Mouse (Mus musculus) intestine, postnatal 0 days (tissue): ENCODE measurements around the gene Casp4. TPM values are rescaled to one million over a fixed set of nuclear protein-coding genes. Genes with fewer than 3 reads are reported as not detected.

Experiments
- ATAC-seq: fragments of 200-750 bp; cut with Nextera tagmentation; 2 replicates; pipeline ENCODE4 v1.8.0; 2017; ENCODE audit warnings: mild to moderate bottlenecking, moderate TSS enrichment, moderate library complexity
- H3K27ac ChIP-seq: fragments of 300-500 bp; sonication (generic); 2 replicates; pipeline ENCODE4 v1.5.1; 2014; ENCODE audit warnings: mild to moderate bottlenecking, low read depth, low read length, moderate library complexity
- H3K27me3 ChIP-seq: fragments of 300-500 bp; sonication (generic); replicated peaks from 2 replicates; pipeline ENCODE4 v1.6.1; 2014; ENCODE audit warnings: low read length, mixed read lengths; ENCODE audit not compliant: control insufficient read depth, insufficient read depth
- H3K36me3 ChIP-seq: fragments of 300-500 bp; sonication (generic); 2 replicates; pipeline ENCODE4 v1.6.1; 2014; ENCODE audit warnings: mild to moderate bottlenecking, moderate library complexity; ENCODE audit not compliant: control insufficient read depth, insufficient read depth
- H3K4me1 ChIP-seq: fragments of 300-500 bp; sonication (generic); replicated peaks from 2 replicates; pipeline ENCODE4 v1.6.1; 2014; ENCODE audit warnings: antibody characterized with exemption, low read length, mixed read lengths; ENCODE audit not compliant: control insufficient read depth, insufficient read depth
- H3K4me2 ChIP-seq: fragments of 300-500 bp; sonication (generic); replicated peaks from 2 replicates; pipeline ENCODE4 v1.6.1; 2014; ENCODE audit warnings: low read depth, mild to moderate bottlenecking, moderate library complexity
- H3K4me3 ChIP-seq: fragments of 300-500 bp; sonication (generic); 2 replicates; pipeline ENCODE4 v1.5.1; 2014; ENCODE audit warnings: low read depth, low read length
- H3K9ac ChIP-seq: fragments of 300-500 bp; sonication (generic); 2 replicates; pipeline ENCODE4 v1.6.1; 2014; ENCODE audit warnings: mild to moderate bottlenecking, low read depth, low read length
- H3K9me3 ChIP-seq: fragments of 300-500 bp; sonication (generic); 2 replicates; pipeline ENCODE4 v1.6.1; 2016; ENCODE audit warnings: mixed run types; ENCODE audit not compliant: control insufficient read depth
- CTCF ChIP-seq: sonication (generic); IDR thresholded peaks from 2 replicates; pipeline ENCODE4 v1.5.1; 2016; ENCODE audit warnings: low read depth, mild to moderate bottlenecking, control low read depth, antibody characterized with exemption, moderate library complexity
- WGBS: fragments of 180-500 bp; shearing (Covaris S2); extraction: QIAGEN DNeasy Blood & Tissue Kit; methylation state at CpG from one replicate; pipeline ENCODE4 v1.1.7; 2014; 5-methylcytosine and 5-hydroxymethylcytosine counted together
- polyA plus RNA-seq: library from polyadenylated mRNA; unstranded; fragments of >200 nt; fragmentation: Nextera tagmentation; extraction: Ambion mirVana; gene quantifications from 2 replicates; pipeline ENCODE4 v1.2.1, GENCODE M21; 2015

Gene Casp4
- 14.3 and 14.8 TPM in 2 replicates for polyA plus RNA-seq

GRCm38 (mm10) chr9:5308561-5308960 is at the start of gene Casp4:
Gene Casp4, plus strand, starts transcription at chr9:5308828.
- Histone ChIP-seq H3K4me2 (peak within 1 kb of the TSS; percentile 58), H3K9me3 (no peaks in the 10 kb centered on the region), H3K36me3 (no peaks in the 10 kb centered on the region), H3K4me3 (peak within 1 kb of the TSS; percentile 48), H3K4me1 (peaks cover 3% of the 10 kb centered on the region; the same call in 1 of the 2 replicates), H3K27me3 (no peaks in the 10 kb centered on the region), H3K9ac (peak within 1 kb of the TSS; percentile 50), H3K27ac (peak within 1 kb of the TSS; percentile 71)
- WGBS = 10% methylated on average over 5 of the region's 5 CpGs
- peak; percentile 92 for ATAC-seq
- no peak for TF ChIP-seq CTCF

- Histone ChIP-seq H3K4me3 (no peak overlapping the region), H3K36me3 (no peaks in the 10 kb centered on the region), H3K27me3 (no peaks in the 10 kb centered on the region), H3K4me2 (no peak overlapping the region), H3K9ac (no peak overlapping the region), H3K9me3 (no peaks in the 10 kb centered on the region), H3K27ac (no peak overlapping the region), H3K4me1 (no peaks in the 10 kb centered on the region)
- WGBS = 72% methylated on average over 2 of the region's 2 CpGs
- no peak for ATAC-seq
- no peak for TF ChIP-seq CTCF
These were observed 44.6 kb upstream of the Casp4 start for GRCm38 (mm10) chr9:5263951-5264475.

DNA sequence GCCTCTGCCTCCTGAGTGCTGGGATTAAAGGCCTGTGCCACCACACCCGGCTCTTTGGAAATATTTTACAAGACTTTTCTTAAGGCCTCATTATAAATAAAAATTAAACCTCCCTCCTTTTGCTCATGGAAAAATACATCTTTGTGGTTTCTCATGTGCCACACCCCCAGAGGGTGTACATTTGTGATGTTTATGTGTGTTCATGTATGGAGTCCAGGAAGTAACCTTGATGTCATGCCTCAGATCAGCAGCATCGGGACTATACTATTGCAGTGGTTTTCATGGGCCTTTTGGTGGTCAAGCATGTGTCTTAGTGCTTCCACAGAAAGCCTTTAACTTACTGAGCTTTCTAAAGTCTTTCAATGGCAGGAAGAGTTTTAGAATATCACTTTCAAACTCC is 38.4 kb upstream of the Casp4 start:
- Histone ChIP-seq H3K27me3 (no peaks in the 10 kb centered on the region), H3K9me3 (no peaks in the 10 kb centered on the region), H3K36me3 (no peaks in the 10 kb centered on the region), H3K4me1 (no peaks in the 10 kb centered on the region), H3K9ac (no peak overlapping the region), H3K4me2 (no peak overlapping the region), H3K4me3 (no peak overlapping the region), H3K27ac (no peak overlapping the region)
- TF ChIP-seq CTCF = no peak
- ATAC-seq = no peak
- WGBS = 93% methylated on average over 2 of the region's 2 CpGs

- no peak overlapping the region for H3K9ac ChIP-seq
- no peak overlapping the region for H3K27ac ChIP-seq
- no peaks in the 10 kb centered on the region for H3K27me3 ChIP-seq
- ATAC-seq = no peak
- H3K4me3 ChIP-seq = no peak overlapping the region
- no peaks in the 10 kb centered on the region for H3K36me3 ChIP-seq
- no peaks in the 10 kb centered on the region for H3K4me1 ChIP-seq
- 28% methylated on average over 1 of the region's 1 CpGs for WGBS
- H3K4me2 ChIP-seq = no peak overlapping the region
- H3K9me3 ChIP-seq = no peaks in the 10 kb centered on the region
- no peak for TF ChIP-seq CTCF
These were observed 37.7 kb upstream of the Casp4 start for GRCm38 (mm10) chr9:5270884-5271283.

GRCm38 (mm10) chr9:5271334-5271845 is 37.2 kb upstream of the Casp4 start:
- 67% methylated on average over 6 of the region's 6 CpGs for WGBS
- no peaks in the 10 kb centered on the region for H3K4me1 ChIP-seq
- no peaks in the 10 kb centered on the region for H3K27me3 ChIP-seq
- H3K9ac ChIP-seq = no peak overlapping the region
- H3K9me3 ChIP-seq = no peaks in the 10 kb centered on the region
- TF ChIP-seq CTCF = no peak
- ATAC-seq = no peak
- H3K4me3 ChIP-seq = no peak overlapping the region
- no peak overlapping the region for H3K27ac ChIP-seq
- no peaks in the 10 kb centered on the region for H3K36me3 ChIP-seq
- no peak overlapping the region for H3K4me2 ChIP-seq

- Histone ChIP-seq H3K4me1 (no peaks in the 10 kb centered on the region), H3K9me3 (no peaks in the 10 kb centered on the region), H3K27me3 (no peaks in the 10 kb centered on the region), H3K36me3 (no peaks in the 10 kb centered on the region), H3K27ac (no peak overlapping the region), H3K4me2 (no peak overlapping the region), H3K9ac (no peak overlapping the region), H3K4me3 (no peak overlapping the region)
- ATAC-seq = peak; percentile 74
- WGBS = 22% methylated on average over 2 of the region's 2 CpGs
- no peak for TF ChIP-seq CTCF
These were observed 22.6 kb upstream of the Casp4 start for GRCm38 (mm10) chr9:5286071-5286470.
